Comparison of ENCODE assay signal across 8 mouse cellular contexts in genomic region chr16:32332556-32333511, GRCm38 (mm10). TPM values are rescaled to one million over a fixed set of nuclear protein-coding genes. Genes with fewer than 3 reads are reported as not detected.
DNase-seq lines count a peak whose midpoint lies in the region; ATAC-seq and TF ChIP-seq lines count a peak whose summit lies in the region.

No protein-coding gene starts in this region.

- no peaks in the 10 kb centered on the region for H3K9me3 ChIP-seq in embryonic facial prominence, embryonic 13.5 days
- H3K9me3 ChIP-seq in liver, embryonic 11.5 days (ENCODE audit: control insufficient read depth, low read length): no peaks in the 10 kb centered on the region
- H3K9me3 ChIP-seq in stomach, embryonic 14.5 days (ENCODE audit: control insufficient read depth, low read depth, low read length): no peaks in the 10 kb centered on the region

- peak overlapping the region; percentile 58 for H3K4me2 ChIP-seq in embryonic facial prominence, embryonic 13.5 days
- peak overlapping the region; percentile 77 for H3K4me2 ChIP-seq in liver, embryonic 11.5 days
- peak overlapping the region; percentile 86 for H3K4me2 ChIP-seq in myocyte (ENCODE audit: low read depth)
- peak overlapping the region; percentile 31 for H3K4me2 ChIP-seq in stomach, embryonic 14.5 days (replicated peaks; ENCODE audit: low read depth, low read length)

- H3ac ChIP-seq in myocyte (ENCODE audit: control insufficient read depth, insufficient read length): peak overlapping the region; percentile 99

- peak; percentile 66 for ATAC-seq in embryonic facial prominence, embryonic 13.5 days (ENCODE audit: insufficient number of reproducible peaks, insufficient read depth, low FRiP score, low TSS enrichment, low read depth)
- ATAC-seq in liver, embryonic 11.5 days (replicated peaks; ENCODE audit: low FRiP score): peak; percentile 74
- ATAC-seq in stomach, embryonic 14.5 days (ENCODE audit: insufficient number of reproducible peaks, insufficient read depth, low FRiP score, low read depth): peak; percentile 68

- H3K36me3 ChIP-seq in embryonic facial prominence, embryonic 13.5 days: no peaks in the 10 kb centered on the region
- H3K36me3 ChIP-seq in liver, embryonic 11.5 days (ENCODE audit: control insufficient read depth, insufficient read depth, low read length): no peaks in the 10 kb centered on the region
- no peaks in the 10 kb centered on the region for H3K36me3 ChIP-seq in myocyte (ENCODE audit: control insufficient read depth, insufficient read depth)
- H3K36me3 ChIP-seq in stomach, embryonic 14.5 days (ENCODE audit: control insufficient read depth, insufficient read depth, low read length): no peaks in the 10 kb centered on the region

- peaks cover 48% of the 10 kb centered on the region for H3K79me2 ChIP-seq in myocyte (ENCODE audit: control insufficient read depth, insufficient read depth)

- H3K4me3 ChIP-seq in embryonic facial prominence, embryonic 13.5 days: peak overlapping the region; percentile 95
- H3K4me3 ChIP-seq in liver, embryonic 11.5 days (ENCODE audit: low read depth, low read length): peak overlapping the region; percentile 74
- H3K4me3 ChIP-seq in myocyte: peak overlapping the region; percentile 88
- H3K4me3 ChIP-seq in stomach, embryonic 14.5 days (ENCODE audit: low read depth, low read length): peak overlapping the region; percentile 64

- under 1% methylated on average over 52 of the region's 54 CpGs for WGBS in embryonic facial prominence, embryonic 13.5 days
- WGBS in liver, embryonic 11.5 days: under 1% methylated on average over 50 of the region's 54 CpGs
- under 1% methylated on average over 52 of the region's 54 CpGs for WGBS in stomach, embryonic 14.5 days

- H3K27me3 ChIP-seq in embryonic facial prominence, embryonic 13.5 days: no peaks in the 10 kb centered on the region
- no peaks in the 10 kb centered on the region for H3K27me3 ChIP-seq in liver, embryonic 11.5 days (replicated peaks; ENCODE audit: control insufficient read depth, insufficient read depth, low read length)
- H3K27me3 ChIP-seq in myocyte (ENCODE audit: control insufficient read depth, insufficient read depth, insufficient read length): no peaks in the 10 kb centered on the region
- no peaks in the 10 kb centered on the region for H3K27me3 ChIP-seq in stomach, embryonic 14.5 days (ENCODE audit: control insufficient read depth, insufficient read depth, low read length)

- TF ChIP-seq POLR2A in myocyte (IDR thresholded peaks at IDR 0.05; ENCODE audit: insufficient read length, low read depth): no peak

- peaks cover 14% of the 10 kb centered on the region for H3K4me1 ChIP-seq in embryonic facial prominence, embryonic 13.5 days
- H3K4me1 ChIP-seq in liver, embryonic 11.5 days (replicated peaks; ENCODE audit: control insufficient read depth, insufficient read depth, low read length): peaks cover 5% of the 10 kb centered on the region
- no peaks in the 10 kb centered on the region for H3K4me1 ChIP-seq in stomach, embryonic 14.5 days (ENCODE audit: control insufficient read depth, insufficient read depth, low read length)

- peak; percentile 85 for DNase-seq in A20 (ENCODE audit: low read depth, low spot score)
- peak; percentile 80 for DNase-seq in adrenal gland, adult 2 months
- DNase-seq in heart, adult 8-10 months (ENCODE audit: low spot score): peak; percentile 72
- peak; percentile 30 to 42 for DNase-seq in kidney, adult 8-10 months
- DNase-seq in liver, embryonic 11.5 days (ENCODE audit: low spot score): peak; percentile 76

- H3K9ac ChIP-seq in embryonic facial prominence, embryonic 13.5 days: peak overlapping the region; percentile 98
- peak overlapping the region; percentile 94 for H3K9ac ChIP-seq in liver, embryonic 11.5 days (ENCODE audit: low read depth, low read length)
- peak overlapping the region; percentile 99 for H3K9ac ChIP-seq in stomach, embryonic 14.5 days (replicated peaks; ENCODE audit: low read depth, low read length)

- H3K27ac ChIP-seq in embryonic facial prominence, embryonic 13.5 days: peak overlapping the region; percentile 98
- H3K27ac ChIP-seq in liver, embryonic 11.5 days (ENCODE audit: low read depth, low read length): peak overlapping the region; percentile 92
- H3K27ac ChIP-seq in stomach, embryonic 14.5 days (ENCODE audit: low read length): peak overlapping the region; percentile 97

TF ChIP-seq in myocyte, 11 proteins besides CTCF, POLR2A, EP300 and RAD21:
- TF ChIP-seq POLR2AphosphoS2 (IDR thresholded peaks at IDR 0.05; ENCODE audit: insufficient read length, low read depth): no peak
- no peak for TF ChIP-seq E2F4 (IDR thresholded peaks at IDR 0.05; ENCODE audit: insufficient read depth)
- TF ChIP-seq USF1 (IDR thresholded peaks at IDR 0.05; ENCODE audit: low read depth): no peak
- no peak for TF ChIP-seq MAX (IDR thresholded peaks at IDR 0.05; ENCODE audit: low read depth)
- no peak for TF ChIP-seq SRF (IDR thresholded peaks at IDR 0.05; ENCODE audit: control insufficient read depth, insufficient read length, low read depth)
- no peak for TF ChIP-seq CEBPB (IDR thresholded peaks at IDR 0.05; ENCODE audit: insufficient read depth, poor library complexity, severe bottlenecking)
TF ChIP-seq in myocyte: peak in this region for 0.

RNA-seq across cellular contexts. Expression of gene Ubxn7, which starts 0.8 kb away (rescaled TPM):
- total RNA-seq in adrenal gland, adult 2 months (2021): 10 to 100 TPM; 44.2 to 73.3 TPM
- polyA plus RNA-seq in adrenal gland, adult 2 months (2012; rRNA removed): 1.3 and 1.8 TPM in 2 replicates
- polyA plus RNA-seq in embryonic facial prominence, embryonic 13.5 days (2015; fragmentation: Nextera tagmentation; extraction: Ambion mirVana): 32.3 and 34.5 TPM in 2 replicates
- 10 to 100 TPM; 23.1 to 27.1 (median 24.5) TPM for total RNA-seq in heart, adult 8-10 months (2022)
- 13.7 and 15.3 TPM in 2 replicates for polyA plus RNA-seq in liver, embryonic 11.5 days (2014; fragmentation: Nextera tagmentation; extraction: Ambion mirVana)
- polyA plus RNA-seq in myocyte (2012; fragmentation: generic; extraction: Trizol): 11.9 TPM
- polyA plus RNA-seq in stomach, embryonic 14.5 days (2014; fragmentation: Nextera tagmentation; extraction: Ambion mirVana): 28.4 and 32.4 TPM in 2 replicates

RNA-seq across cellular contexts. Expression of gene Rnf168, which starts 55.6 kb away (rescaled TPM):
- total RNA-seq in adrenal gland, adult 2 months (2021): 10 to 100 TPM; 20.4 to 24.8 TPM
- 9.2 and 11.3 TPM in 2 replicates for polyA plus RNA-seq in adrenal gland, adult 2 months (2012; rRNA removed)
- 40.3 and 41.6 TPM in 2 replicates for polyA plus RNA-seq in embryonic facial prominence, embryonic 13.5 days (2015; fragmentation: Nextera tagmentation; extraction: Ambion mirVana)
- 10 to 100 TPM; 11.3 to 15.3 (median 12.1) TPM for total RNA-seq in heart, adult 8-10 months (2022)
- 19.7 and 20.8 TPM in 2 replicates for polyA plus RNA-seq in liver, embryonic 11.5 days (2014; fragmentation: Nextera tagmentation; extraction: Ambion mirVana)
- 4.5 TPM for polyA plus RNA-seq in myocyte (2012; fragmentation: generic; extraction: Trizol)
- polyA plus RNA-seq in stomach, embryonic 14.5 days (2014; fragmentation: Nextera tagmentation; extraction: Ambion mirVana): 28.0 and 28.3 TPM in 2 replicates

Comparison
In these comparisons a context has a peak if more than half of its experiments do, and no peak if none do; other contexts are left out.
1. Peak in every context shown above with its lines: DNase-seq, ATAC-seq, H3K4me3 ChIP-seq and H3K27ac ChIP-seq.
2. H3K4me2 ChIP-seq: peak in every context shown above with its lines; median percentile 86 in myocyte; 77 in liver, embryonic 11.5 days; 58 in embryonic facial prominence, embryonic 13.5 days; 31 in stomach, embryonic 14.5 days.